Mouse (Mus musculus) layer of hippocampus, adult 18-20 months (tissue): ENCODE data around the gene Zfp523. TPM values are rescaled to one million over a fixed set of nuclear protein-coding genes. Genes with fewer than 3 reads are reported as not detected.

Experiments used
- DNase-seq, 2 experiments: peaks; one replicate each; pipeline ENCODE4 v3.0.0; 2022; ENCODE audit warnings: low spot score in 2 of 2
- total RNA-seq, 2 experiments: library from RNA; stranded (reverse); gene quantifications; 2 replicates each; pipeline ENCODE4 v1.2.3; 2021

The Zfp523 gene
- total RNA-seq, 2 experiments from 2014 or later = 107 to 109 TPM

- no peak for DNase-seq
Measured at GRCm38 (mm10) chr17:28240846-28241245, 63.9 kb downstream of the Zfp523 start.

- no peak for DNase-seq
Measured at GRCm38 (mm10) chr17:28242296-28242695, 65.4 kb downstream of the Zfp523 start.

GRCm38 (mm10) chr17:28244214-28244613 is 67.3 kb downstream of the Zfp523 start:
- no peak for DNase-seq

- DNase-seq = peak in 1 of 2 experiments; percentile 26
Measured at GRCm38 (mm10) chr17:28244714-28245113, 67.8 kb downstream of the Zfp523 start.

GRCm38 (mm10) chr17:28246640-28247039 is 69.7 kb downstream of the Zfp523 start:
- no peak for DNase-seq

GRCm38 (mm10) chr17:28247613-28248012 is 70.7 kb downstream of the Zfp523 start:
- DNase-seq = no peak

GRCm38 (mm10) chr17:28249062-28249461 is 72.1 kb downstream of the Zfp523 start:
- DNase-seq = no peak

- no peak for DNase-seq
Measured at GRCm38 (mm10) chr17:28251579-28252280, 74.8 kb downstream of the Zfp523 start.

GRCm38 (mm10) chr17:28252281-28252648 is 75.3 kb downstream of the Zfp523 start:
- DNase-seq = no peak

- DNase-seq = no peak
Measured at GRCm38 (mm10) chr17:28253216-28253615, 76.3 kb downstream of the Zfp523 start.

GRCm38 (mm10) chr17:28254804-28255203 is 77.9 kb downstream of the Zfp523 start:
- no peak for DNase-seq

Other genes with a start within 250 kb of the Zfp523 start
- 1 to 10 TPM in 1 of 2 experiments, under 1 TPM in 1; 0.68 to 1.6 TPM for gene Tcp11, start 96.5 kb upstream of the Zfp523 start, total RNA-seq
- gene Scube3, start 35.0 kb upstream of the Zfp523 start, total RNA-seq = 1 to 10 TPM; 1.3 to 1.9 TPM
- gene Def6, start 30.6 kb downstream of the Zfp523 start, total RNA-seq = 1 to 10 TPM; 2.0 to 2.9 TPM
- gene Ppard, start 55.6 kb downstream of the Zfp523 start, total RNA-seq = 10 to 100 TPM; 22.5 to 26.0 TPM
- 10 to 100 TPM; 22.8 to 26.0 TPM for gene Fance, start 136.4 kb downstream of the Zfp523 start, total RNA-seq
- 100 to 1,000 TPM; 356 to 365 TPM for gene Rpl10a, start 151.3 kb downstream of the Zfp523 start, total RNA-seq
- gene Tead3, start 173.7 kb downstream of the Zfp523 start, total RNA-seq = 1 to 10 TPM; 2.0 to 2.4 TPM
- not detected for gene Tulp1, start 188.1 kb downstream of the Zfp523 start, total RNA-seq